Mouse (Mus musculus) cerebellum, adult (tissue): ENCODE measurements around the gene Dhcr24.

ENCODE experiments used
- ATAC-seq: cut with Nextera tagmentation; 2 replicates; pipeline ENCODE4 v1.9.2; 2017; ENCODE audit warnings: mild to moderate bottlenecking, moderate library complexity, mixed read lengths; ENCODE audit not compliant: insufficient number of reproducible peaks, low FRiP score, low TSS enrichment

Gene Dhcr24

GRCm38 (mm10) chr4:106632313-106632712 is 71.5 kb downstream of the Dhcr24 start:
- no peak for ATAC-seq

GRCm38 (mm10) chr4:106633281-106634085 is 72.6 kb downstream of the Dhcr24 start:
- no peak for ATAC-seq

- ATAC-seq: no peak
Observed at GRCm38 (mm10) chr4:106634086-106634479, 73.2 kb downstream of the Dhcr24 start.
